Mouse (Mus musculus) CH12.LX (cell line): ENCODE measurements around the gene Il18r1. TPM values are rescaled to one million over a fixed set of nuclear protein-coding genes. Genes with fewer than 3 reads are reported as not detected.

Experiments
- polyA plus RNA-seq: library from polyadenylated mRNA; unstranded; fragments of >175 nt; gene quantifications from 2 replicates; pipeline ENCODE4 v1.2.1, GENCODE M21; 2012; ENCODE audit warnings: low read depth; ENCODE audit not compliant: insufficient read length
- total RNA-seq, 2 experiments: library from RNA; depleted of rRNA; stranded (reverse); fragments of 300-350 nt in 1 of 2; fragments of >200 nt in 1 of 2; gene quantifications; 2 replicates each; pipeline ENCODE4 v1.2.3; 2012 to 2014

The Il18r1 gene
- total and polyA plus RNA-seq, 3 experiments: 0.13 TPM; not detected in 2

Other genes with a start within 250 kb of the Il18r1 start
- gene Il1r1, start 240.5 kb upstream of the Il18r1 start, total RNA-seq (2012; rRNA removed): not detected in 2 replicates
- not detected in 2 replicates for gene Il1r1, start 240.5 kb upstream of the Il18r1 start, total RNA-seq (2014; rRNA removed)
- gene Il1r1, start 240.5 kb upstream of the Il18r1 start, polyA plus RNA-seq: 0.04 TPM in 1 of 2 replicates, not detected in the other
- gene Il1rl2, start 140.9 kb upstream of the Il18r1 start, total RNA-seq (2012; rRNA removed): not detected in 2 replicates
- gene Il1rl2, start 140.9 kb upstream of the Il18r1 start, total RNA-seq (2014; rRNA removed): not detected in 2 replicates
- gene Il1rl2, start 140.9 kb upstream of the Il18r1 start, polyA plus RNA-seq: not detected in 2 replicates
- 0.13 TPM in 1 of 2 replicates, not detected in the other for gene Il1rl1, start 36.0 kb upstream of the Il18r1 start, total RNA-seq (2012; rRNA removed)
- gene Il1rl1, start 36.0 kb upstream of the Il18r1 start, total RNA-seq (2014; rRNA removed): not detected in 2 replicates
- not detected in 2 replicates for gene Il1rl1, start 36.0 kb upstream of the Il18r1 start, polyA plus RNA-seq
- gene Il18rap, start 49.8 kb downstream of the Il18r1 start, total RNA-seq (2012; rRNA removed): 0.84 and 1.1 TPM in 2 replicates
- 2.2 and 2.5 TPM in 2 replicates for gene Il18rap, start 49.8 kb downstream of the Il18r1 start, total RNA-seq (2014; rRNA removed)
- gene Il18rap, start 49.8 kb downstream of the Il18r1 start, polyA plus RNA-seq: 3.0 and 5.9 TPM in 2 replicates
- gene Slc9a4, start 114.5 kb downstream of the Il18r1 start, total RNA-seq (2012; rRNA removed): not detected in 2 replicates
- gene Slc9a4, start 114.5 kb downstream of the Il18r1 start, total RNA-seq (2014; rRNA removed): 0.07 and 1.2 TPM in 2 replicates
- gene Slc9a4, start 114.5 kb downstream of the Il18r1 start, polyA plus RNA-seq: 0.18 and 0.31 TPM in 2 replicates
- gene Slc9a2, start 215.0 kb downstream of the Il18r1 start, total RNA-seq (2012; rRNA removed): not detected in 2 replicates
- not detected in 2 replicates for gene Slc9a2, start 215.0 kb downstream of the Il18r1 start, total RNA-seq (2014; rRNA removed)
- not detected in 2 replicates for gene Slc9a2, start 215.0 kb downstream of the Il18r1 start, polyA plus RNA-seq